Mouse (Mus musculus) naive thymus-derived CD4-positive, alpha-beta T cell, adult 5 months (primary cell): ENCODE measurements around the gene 4930435E12Rik. TPM values are rescaled to one million over a fixed set of nuclear protein-coding genes. Genes with fewer than 3 reads are reported as not detected.

Experiments used
- polyA plus RNA-seq: library from polyadenylated mRNA; unstranded; fragments of 100-300 nt; shearing (Covaris generic); gene quantifications from one replicate; pipeline ENCODE4 v1.2.1, GENCODE M21; 2017

4930435E12Rik gene
- polyA plus RNA-seq: not detected

DNA sequence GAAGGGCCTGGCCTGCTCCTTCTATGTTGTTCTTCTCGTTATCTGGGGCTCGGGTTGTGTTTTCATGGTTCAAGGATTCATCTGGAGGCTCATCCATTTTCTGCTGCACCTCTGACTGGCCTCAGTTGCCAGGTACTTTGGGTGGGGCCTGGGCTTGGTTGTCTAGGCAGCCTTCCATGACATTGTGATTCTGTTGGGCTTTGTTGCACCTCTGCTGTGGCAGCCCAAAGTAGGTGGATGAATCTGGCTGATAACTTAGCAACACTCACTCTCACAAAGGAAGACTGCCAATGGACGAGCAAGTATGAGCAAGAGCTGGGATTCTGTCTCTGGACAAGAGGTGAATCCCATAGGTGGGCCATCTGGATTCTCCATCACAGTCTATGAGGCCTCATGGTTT is at the start of gene 4930435E12Rik:
Gene 4930435E12Rik, minus strand, starts transcription at position 101 of the 400 bp plus-strand sequence.

GRCm38 (mm10) chr16:38800091-38800490 is 28.5 kb downstream of the 4930435E12Rik start, which contains the start of gene Upk1b:
Upk1b (minus strand) TSS chr16:38800328.

Other genes starting within 250 kb of the 4930435E12Rik start
- gene Arhgap31, start 115.5 kb downstream of the 4930435E12Rik start, polyA plus RNA-seq: 58.9 TPM
- gene B4galt4, start 86.5 kb downstream of the 4930435E12Rik start, polyA plus RNA-seq: 0.53 TPM
- not detected for gene Upk1b, start 28.4 kb downstream of the 4930435E12Rik start, polyA plus RNA-seq
- not detected for gene Igsf11, start 63.9 kb upstream of the 4930435E12Rik start, polyA plus RNA-seq